Mouse (Mus musculus) left cerebral cortex, postnatal 25 days (tissue): ENCODE measurements around the gene Manba. TPM values are rescaled to one million over a fixed set of nuclear protein-coding genes. Genes with fewer than 3 reads are reported as not detected.

Experiments used
- DNase-seq, 2 experiments: peaks; one replicate each; pipeline ENCODE4 v3.0.0; 2022; ENCODE audit warnings: low spot score in 2 of 2, mixed read lengths in 1 of 2
- intact Hi-C: fragments of 180-260 bp; cut with DNase I; formaldehyde crosslinking; loops from one replicate; pipeline ENCODE4 v1.15.1; 2025
- total RNA-seq, 2 experiments: library from RNA; stranded (reverse); gene quantifications; 2 replicates each; pipeline ENCODE4 v1.2.3; 2021

Gene Manba
- total RNA-seq, 2 experiments from 2014 or later, result 7.2 to 7.9 TPM

DNA sequence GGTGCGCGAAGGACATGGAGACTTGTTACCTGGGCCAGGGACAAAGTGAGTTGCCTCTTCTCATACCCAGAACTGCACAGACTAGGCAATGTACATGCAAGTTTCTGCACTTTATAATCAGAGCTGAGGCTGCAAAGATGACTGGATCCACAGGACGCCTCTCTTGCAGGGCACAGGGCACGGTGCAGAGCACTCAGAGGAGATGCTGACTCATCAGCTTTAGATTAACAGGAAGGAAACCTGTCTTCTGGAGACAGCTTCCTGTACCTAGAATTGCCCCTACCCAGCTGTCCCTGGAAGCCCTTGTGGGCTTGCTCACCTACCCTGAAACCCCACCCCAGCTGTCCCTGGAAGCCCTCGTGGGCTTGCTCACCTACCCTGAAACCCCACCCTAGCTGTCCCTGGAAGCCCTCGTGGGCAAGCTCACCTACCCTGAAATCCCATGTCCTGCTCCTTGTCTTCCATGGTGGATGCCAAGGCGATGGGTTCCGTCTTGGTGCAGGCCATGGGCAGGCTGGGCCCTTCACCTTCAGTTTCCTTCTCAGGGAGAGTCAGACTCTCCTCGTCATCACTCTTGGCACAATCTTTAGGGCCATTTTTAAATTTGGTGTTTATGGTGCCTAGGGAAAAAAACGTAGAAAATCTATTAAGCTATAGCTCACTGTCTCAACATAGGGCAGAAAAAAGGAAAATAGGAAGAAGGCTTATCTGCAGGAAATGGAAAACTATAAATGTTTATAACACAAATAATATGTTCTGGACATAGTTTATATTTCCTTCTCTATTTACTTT, 119.4 kb downstream of the Manba start:
- intact Hi-C loops, result no loop called here
- DNase-seq, result no peak

DNA sequence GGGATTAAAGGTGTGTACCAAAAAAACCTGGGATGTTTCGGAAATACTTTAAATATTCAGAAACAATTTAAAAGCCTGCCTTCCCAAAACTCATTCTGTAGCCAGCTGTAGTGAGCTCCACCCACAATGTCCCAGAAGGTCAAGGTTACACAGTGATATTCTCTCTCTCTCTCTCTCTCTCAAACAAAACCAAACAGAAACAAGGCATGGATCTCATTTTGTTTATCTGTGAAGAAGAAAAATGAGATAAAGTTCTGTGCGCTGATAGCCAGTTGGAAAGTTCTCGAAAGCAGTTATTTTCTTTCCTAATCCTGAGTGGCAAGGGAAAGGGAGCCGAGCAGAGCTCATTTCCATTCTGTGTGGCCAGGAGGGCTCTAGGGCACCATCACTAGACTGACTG, 120.1 kb downstream of the Manba start:
- no peak for DNase-seq
- intact Hi-C loops, result no loop called here

DNA sequence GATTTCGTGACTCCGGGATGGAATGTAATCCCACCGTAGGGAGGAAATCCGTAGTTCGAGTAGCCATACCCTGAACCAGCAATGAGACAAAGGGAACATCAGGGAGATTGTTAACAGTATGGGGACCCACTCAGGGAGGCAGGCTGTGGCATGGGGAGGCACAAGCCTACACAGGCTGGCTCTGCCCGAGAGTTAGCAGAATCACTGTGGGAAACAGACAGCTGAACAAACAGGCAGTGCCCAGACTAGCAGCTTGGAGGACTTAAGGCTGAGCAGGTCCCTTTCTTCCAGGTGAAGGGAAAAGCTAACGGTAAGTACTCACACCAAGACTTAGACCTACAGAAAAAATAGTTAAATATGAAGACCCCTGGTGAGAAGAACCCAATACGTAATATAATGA, 121.2 kb downstream of the Manba start:
- DNase-seq, result no peak
- intact Hi-C loops, result no loop called here

DNA sequence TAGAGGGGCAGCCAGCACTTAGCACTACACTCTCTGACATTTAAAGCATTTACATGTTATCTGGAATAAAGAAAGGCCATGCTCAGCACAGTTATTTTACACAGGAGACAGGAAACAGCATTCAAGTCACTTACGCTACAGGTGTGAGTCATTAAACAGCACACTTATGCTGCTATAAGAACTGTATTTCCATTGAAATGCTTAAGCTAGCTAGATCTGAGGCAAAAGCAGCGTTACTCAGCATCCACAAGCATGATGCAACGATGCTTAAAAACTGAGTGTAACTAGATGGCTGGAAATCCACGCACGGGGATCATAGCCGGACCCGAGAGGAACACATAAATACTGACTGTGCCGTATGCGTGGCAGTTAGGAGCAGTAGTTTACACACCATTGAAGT, 121.6 kb downstream of the Manba start:
- intact Hi-C loops, result no loop called here
- DNase-seq, result no peak

DNA sequence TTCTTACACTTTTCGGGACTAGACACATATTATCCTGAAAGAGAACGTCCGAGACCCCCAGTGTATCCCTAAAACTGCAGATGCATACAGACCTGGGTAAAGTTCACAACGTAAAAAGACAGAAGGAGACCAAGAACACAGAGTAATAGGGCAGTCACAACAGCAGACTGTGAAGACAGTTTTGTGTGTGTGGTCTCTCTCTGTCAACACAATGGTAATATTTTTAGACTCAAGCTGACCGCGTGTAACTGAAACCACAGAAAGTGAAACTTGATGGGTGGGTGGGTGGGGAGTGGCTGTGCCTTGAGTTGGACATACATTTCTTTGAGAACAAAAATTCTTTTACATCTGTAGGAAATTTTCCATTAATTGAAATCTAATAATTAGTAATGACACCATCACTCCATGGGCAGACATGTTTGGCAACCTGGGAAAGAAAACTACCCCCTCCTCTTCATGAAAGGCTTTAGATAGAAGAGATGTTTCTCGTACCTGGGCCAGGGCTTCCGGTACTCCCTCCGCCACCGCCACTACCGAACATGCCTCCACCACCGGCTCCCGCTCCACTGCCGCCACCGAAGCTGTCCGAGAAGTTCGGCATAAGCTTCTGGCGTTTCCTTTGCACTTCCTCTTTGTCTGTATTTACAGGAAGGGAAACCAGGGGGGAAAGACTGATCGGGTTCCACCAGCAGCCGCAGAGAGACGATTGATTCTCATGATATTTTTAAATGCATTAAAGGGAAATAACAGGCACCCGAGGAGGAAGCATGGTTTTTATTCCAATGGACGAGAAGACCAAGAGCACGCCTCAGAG, 122.5 kb downstream of the Manba start:
- intact Hi-C loops, result no loop called here

DNA sequence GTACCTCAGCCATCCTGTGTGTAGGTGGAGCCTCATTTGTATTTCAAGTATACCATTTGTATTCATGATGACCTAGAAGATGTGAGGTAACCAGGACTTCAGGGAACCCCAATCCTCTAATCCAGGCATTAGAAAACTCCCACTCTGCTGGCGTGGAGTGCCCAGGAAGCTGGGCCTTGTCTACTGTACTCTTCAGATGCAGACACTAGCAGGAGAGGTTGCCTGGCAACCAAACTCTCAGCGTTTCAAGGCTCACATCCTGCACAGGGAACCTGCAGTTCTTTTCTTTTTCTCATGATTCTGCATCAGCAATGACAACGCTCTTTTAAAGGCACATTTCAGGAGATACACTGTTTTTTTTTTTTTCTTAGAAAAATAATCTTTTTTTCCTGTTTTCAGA, 124.8 kb downstream of the Manba start:
- intact Hi-C loops, result no loop called here
- peak; percentile 80 to 87 for DNase-seq

More for the DNA sequence above, 122.5 kb downstream of the Manba start:
- peak in 1 of 2 experiments; percentile 23 for DNase-seq

DNA sequence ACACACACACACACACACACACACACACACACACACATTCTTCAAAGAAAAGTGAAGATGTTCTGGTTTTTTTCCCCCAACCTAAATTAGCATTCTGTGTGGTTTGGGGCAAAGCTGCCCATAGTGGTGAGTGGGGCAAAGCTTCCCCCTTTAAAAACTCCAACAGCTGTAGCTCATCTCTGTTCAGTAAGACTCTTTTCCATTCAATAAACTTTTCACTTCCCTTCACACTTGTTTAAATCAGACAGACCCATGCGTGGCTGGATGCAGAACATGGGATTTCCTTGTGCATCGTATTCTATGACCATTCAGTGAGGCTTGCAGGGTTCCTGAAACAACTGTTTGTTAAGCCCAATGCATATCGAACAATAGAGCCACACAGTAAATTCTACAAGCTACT, 129.0 kb downstream of the Manba start:
- no peak for DNase-seq
- intact Hi-C loops, result no loop called here

DNA sequence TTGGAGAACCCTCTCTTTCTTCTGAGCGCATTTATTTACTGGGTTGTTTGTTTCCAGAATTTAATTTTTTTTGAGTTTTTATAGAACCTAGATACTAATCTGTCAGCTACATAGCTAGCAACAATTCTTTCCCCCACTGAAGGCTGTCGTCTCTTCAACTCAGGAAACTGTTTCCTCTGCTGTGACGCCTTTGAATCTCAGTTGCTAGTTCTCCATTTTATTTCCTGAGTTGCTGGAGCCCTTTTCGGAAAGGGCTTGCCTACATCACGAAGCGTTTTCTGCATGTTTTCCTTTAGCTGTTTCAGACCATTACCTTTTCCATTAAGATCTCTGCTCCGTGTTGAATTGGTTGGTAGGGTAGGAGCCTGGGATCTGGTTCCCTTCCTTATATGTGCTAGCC, 131.3 kb downstream of the Manba start:
- DNase-seq, result no peak
- intact Hi-C loops, result no loop called here

Other genes with a start within 250 kb of the Manba start
- gene Bdh2, start 204.4 kb upstream of the Manba start, total RNA-seq, result 1 to 10 TPM; 3.1 to 4.0 TPM
- 1 to 10 TPM; 3.3 to 3.5 TPM for gene Slc9b2, start 177.9 kb upstream of the Manba start, total RNA-seq
- not detected for gene Slc9b1, start 137.6 kb upstream of the Manba start, total RNA-seq
- 10 to 100 TPM; 40.3 to 41.4 TPM for gene Cisd2, start 61.7 kb upstream of the Manba start, total RNA-seq
- gene Ube2d3, start 47.5 kb upstream of the Manba start, total RNA-seq, result 100 to 1,000 TPM; 231 to 239 TPM
- 10 to 100 TPM; 17.7 to 20.2 TPM for gene Nfkb1, start 205.9 kb downstream of the Manba start, total RNA-seq